Mouse (Mus musculus): Measurements from ENCODE around the gene Gja5. TPM values are rescaled to one million over a fixed set of nuclear protein-coding genes. Genes with fewer than 3 reads are reported as not detected.
A peak's percentile ranks its signal among the peaks of the same experiment; 100 is the strongest.
"Not testable (repeated sequence)": the region's sequence is repeated elsewhere in the genome, so short reads cannot be mapped to it uniquely, and the experiment has no call there.

Gene Gja5
- polyA plus RNA-seq, 1 experiment from 2014 or later: 2.2 TPM

DNA sequence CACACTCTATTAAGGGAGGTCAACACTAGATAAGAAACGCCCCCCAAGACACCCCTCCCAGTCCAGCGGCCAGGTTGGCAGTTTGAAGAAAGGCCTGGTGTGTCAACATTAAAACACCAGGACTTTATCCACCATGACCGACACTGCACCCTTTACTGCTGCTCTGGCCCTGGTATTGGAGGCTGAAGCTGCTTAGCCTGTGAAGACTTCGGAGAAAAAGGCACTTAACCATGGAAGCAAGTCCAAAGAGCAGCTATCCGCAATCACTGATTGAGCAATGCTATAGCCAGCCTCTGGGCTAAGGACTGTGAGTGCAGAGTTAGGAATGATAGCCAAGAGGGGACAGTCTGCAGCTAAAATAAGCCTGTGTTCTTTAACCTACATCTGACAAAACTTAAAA lies 167.9 kb downstream of the Gja5 start:
- H3K36me3 ChIP-seq (replicated peaks); H3K4me2 ChIP-seq; ATAC-seq (ENCODE audit: insufficient read depth); H3K4me3 ChIP-seq (replicated peaks); H3K4me1 ChIP-seq (replicated peaks); H3K9ac ChIP-seq; H3K9me3 ChIP-seq (replicated peaks); H3K27me3 ChIP-seq; H3K27ac ChIP-seq (replicated peaks): not testable (repeated sequence)
- WGBS (ENCODE audit: insufficient replicate concordance): 54% methylated on average over 5 of the region's 5 CpGs

- not testable (repeated sequence) for H3K9ac ChIP-seq; H3K4me2 ChIP-seq; ATAC-seq (ENCODE audit: insufficient read depth); H3K4me1 ChIP-seq (replicated peaks); H3K27me3 ChIP-seq; H3K9me3 ChIP-seq (replicated peaks); H3K4me3 ChIP-seq (replicated peaks); H3K27ac ChIP-seq (replicated peaks); H3K36me3 ChIP-seq (replicated peaks)
- WGBS (ENCODE audit: insufficient replicate concordance): 22% methylated on average over 2 of the region's 11 CpGs
Measured at GRCm38 (mm10) chr3:97075744-97076350, 171.4 kb downstream of the Gja5 start.

DNA sequence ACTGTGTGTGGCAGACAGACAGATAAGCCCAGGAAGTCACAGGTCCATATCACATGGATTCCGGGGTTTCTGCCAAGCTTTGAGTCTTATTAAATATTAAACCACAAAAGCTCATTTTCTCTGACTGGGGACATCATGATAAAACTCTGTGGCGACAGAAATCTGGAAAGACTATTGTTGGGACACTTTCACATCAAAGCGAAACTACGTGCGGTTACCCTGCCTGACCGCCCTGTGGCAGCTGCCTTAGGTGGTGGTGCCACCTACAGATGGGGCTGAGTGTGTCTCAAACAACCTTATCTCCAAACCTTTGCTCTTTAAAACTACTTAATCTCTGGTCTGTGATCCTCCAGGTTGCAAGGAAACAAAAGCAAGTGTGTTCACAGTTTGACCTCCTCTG lies 171.9 kb downstream of the Gja5 start:
- no peak for ATAC-seq (ENCODE audit: insufficient read depth)
- no peaks in the 10 kb centered on the region for H3K9me3 ChIP-seq (replicated peaks)
- H3K4me1 ChIP-seq (replicated peaks): no peaks in the 10 kb centered on the region
- no peaks in the 10 kb centered on the region for H3K27me3 ChIP-seq
- H3K27ac ChIP-seq (replicated peaks): no peak overlapping the region
- peak overlapping the region; percentile 30; the same call in 1 of the 2 replicates for H3K4me3 ChIP-seq (replicated peaks)
- peak overlapping the region; percentile 38; the same call in 1 of the 2 replicates for H3K4me2 ChIP-seq
- no peak overlapping the region for H3K9ac ChIP-seq
- 22% methylated on average over 6 of the region's 6 CpGs for WGBS (ENCODE audit: insufficient replicate concordance)
- no peaks in the 10 kb centered on the region for H3K36me3 ChIP-seq (replicated peaks)

DNA sequence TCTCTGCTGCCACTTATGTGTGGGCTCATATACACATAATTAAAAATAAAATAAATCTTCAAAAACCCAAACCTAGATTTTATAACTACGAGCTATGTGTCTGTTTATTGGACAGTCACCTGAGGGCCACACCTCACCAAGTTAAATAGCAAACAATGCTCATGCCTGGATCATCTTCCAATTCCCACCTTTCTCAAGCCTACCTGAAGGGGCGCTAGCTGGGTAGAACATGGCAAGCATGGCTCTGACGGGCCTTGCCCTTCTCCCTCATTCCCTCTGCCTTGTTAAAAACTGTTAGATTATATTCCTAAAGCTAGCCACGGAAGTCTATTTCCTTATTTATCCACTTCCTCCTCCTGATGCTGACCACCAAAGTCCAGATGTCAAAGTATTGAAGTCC lies 173.9 kb downstream of the Gja5 start:
- H3K4me2 ChIP-seq: no peak overlapping the region
- H3K27ac ChIP-seq (replicated peaks): no peak overlapping the region
- no peaks in the 10 kb centered on the region for H3K4me1 ChIP-seq (replicated peaks)
- ATAC-seq (ENCODE audit: insufficient read depth): no peak
- H3K9ac ChIP-seq: no peak overlapping the region
- H3K9me3 ChIP-seq (replicated peaks): no peaks in the 10 kb centered on the region
- H3K36me3 ChIP-seq (replicated peaks): no peaks in the 10 kb centered on the region
- H3K27me3 ChIP-seq: no peaks in the 10 kb centered on the region
- 29% methylated on average over 4 of the region's 4 CpGs for WGBS (ENCODE audit: insufficient replicate concordance)
- H3K4me3 ChIP-seq (replicated peaks): no peak overlapping the region

DNA sequence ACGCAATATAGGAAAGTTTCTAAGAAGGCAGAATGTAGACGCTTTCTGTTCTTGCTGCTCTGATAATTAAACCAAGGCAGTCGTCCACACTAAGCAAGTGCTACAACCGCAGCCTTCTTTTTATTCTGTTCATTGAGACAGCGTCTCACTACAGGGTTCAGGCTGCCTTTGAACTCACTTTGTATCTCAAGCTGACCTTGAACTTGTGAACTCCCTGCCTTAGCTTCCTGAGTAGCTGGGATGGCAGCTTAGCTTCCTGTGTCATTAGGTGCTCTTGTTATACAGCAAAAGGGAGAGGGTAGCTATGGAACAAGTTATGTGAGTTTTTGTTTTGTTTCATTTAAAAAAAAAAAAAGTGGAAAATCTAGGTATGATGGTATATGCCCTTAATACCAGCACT lies 177.7 kb downstream of the Gja5 start:
- Histone ChIP-seq H3K36me3 (replicated peaks) (no peaks in the 10 kb centered on the region), H3K4me3 (replicated peaks) (no peak overlapping the region), H3K27me3 (no peaks in the 10 kb centered on the region), H3K4me1 (replicated peaks) (no peaks in the 10 kb centered on the region), H3K4me2 (no peak overlapping the region), H3K27ac (replicated peaks) (no peak overlapping the region), H3K9ac (no peak overlapping the region), H3K9me3 (replicated peaks) (no peaks in the 10 kb centered on the region)
- ATAC-seq (ENCODE audit: insufficient read depth): no peak
- WGBS (ENCODE audit: insufficient replicate concordance): 61% methylated on average over 5 of the region's 5 CpGs

GRCm38 (mm10) chr3:97087326-97087725 lies 182.8 kb downstream of the Gja5 start:
- Histone ChIP-seq H3K27me3 (no peaks in the 10 kb centered on the region), H3K27ac (replicated peaks) (no peak overlapping the region), H3K4me1 (replicated peaks) (no peaks in the 10 kb centered on the region), H3K4me3 (replicated peaks) (no peak overlapping the region), H3K9me3 (replicated peaks) (no peaks in the 10 kb centered on the region), H3K36me3 (replicated peaks) (no peaks in the 10 kb centered on the region), H3K9ac (no peak overlapping the region), H3K4me2 (no peak overlapping the region)
- 48% methylated on average over 4 of the region's 4 CpGs for WGBS (ENCODE audit: insufficient replicate concordance)
- ATAC-seq (ENCODE audit: insufficient read depth): no peak

DNA sequence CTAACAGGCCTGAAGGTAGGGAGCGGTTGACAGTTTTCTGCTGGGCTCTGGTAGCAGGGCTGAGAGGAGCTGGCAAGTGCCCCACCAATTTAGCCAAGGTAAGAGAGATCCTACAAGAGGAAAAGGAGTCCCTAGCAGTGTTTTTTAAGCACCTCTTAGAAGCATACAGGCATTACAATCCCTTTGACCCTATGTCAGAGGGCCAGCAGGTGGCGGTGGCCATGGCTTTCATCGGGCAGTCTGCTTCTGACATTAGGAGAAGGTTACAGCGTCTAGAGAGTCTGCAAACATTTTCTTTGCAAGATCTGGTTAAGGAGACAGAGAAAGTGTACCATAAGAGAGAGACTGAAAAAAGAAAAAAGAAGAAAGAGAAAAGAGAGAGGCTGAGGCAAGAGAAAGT lies 183.8 kb downstream of the Gja5 start:
- not testable (repeated sequence) for H3K9ac ChIP-seq; H3K4me3 ChIP-seq (replicated peaks); H3K4me2 ChIP-seq; H3K4me1 ChIP-seq (replicated peaks); H3K9me3 ChIP-seq (replicated peaks); H3K27me3 ChIP-seq; H3K36me3 ChIP-seq (replicated peaks); ATAC-seq (ENCODE audit: insufficient read depth); H3K27ac ChIP-seq (replicated peaks)
- WGBS (ENCODE audit: insufficient replicate concordance): 70% methylated on average over 4 of the region's 4 CpGs

DNA sequence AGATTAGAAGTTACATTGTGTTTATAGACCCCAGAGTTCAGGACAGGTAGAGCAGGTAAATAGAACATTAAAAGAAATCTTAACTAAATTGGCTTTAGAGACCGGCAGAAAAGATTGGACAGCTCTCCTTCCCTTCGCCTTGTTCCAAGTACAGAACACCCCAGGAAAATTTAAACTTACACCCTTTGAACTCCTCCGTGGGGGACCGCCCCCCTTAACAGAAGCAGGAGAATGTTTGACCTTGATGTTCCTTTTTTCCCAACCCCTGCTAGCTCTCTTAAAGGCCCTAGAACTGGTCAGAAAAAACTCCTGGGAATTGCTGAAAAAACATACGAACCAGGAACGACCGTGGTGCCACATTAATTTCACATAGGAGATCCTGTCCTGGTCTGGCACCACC lies 187.5 kb downstream of the Gja5 start:
- not testable (repeated sequence) for H3K4me2 ChIP-seq; H3K4me3 ChIP-seq (replicated peaks); H3K27me3 ChIP-seq; H3K27ac ChIP-seq (replicated peaks); H3K4me1 ChIP-seq (replicated peaks); H3K36me3 ChIP-seq (replicated peaks); ATAC-seq (ENCODE audit: insufficient read depth); H3K9ac ChIP-seq; H3K9me3 ChIP-seq (replicated peaks)
- WGBS (ENCODE audit: insufficient replicate concordance): 77% methylated on average over 7 of the region's 7 CpGs

GRCm38 (mm10) chr3:97096664-97097063 lies 192.2 kb downstream of the Gja5 start:
- H3K36me3 ChIP-seq (replicated peaks); H3K9me3 ChIP-seq (replicated peaks); H3K27ac ChIP-seq (replicated peaks); H3K27me3 ChIP-seq; H3K4me2 ChIP-seq; ATAC-seq (ENCODE audit: insufficient read depth); H3K9ac ChIP-seq; H3K4me1 ChIP-seq (replicated peaks); H3K4me3 ChIP-seq (replicated peaks): not testable (repeated sequence)
- 59% methylated on average over 4 of the region's 4 CpGs for WGBS (ENCODE audit: insufficient replicate concordance)

- H3K9ac ChIP-seq: no peak overlapping the region
- no peak for ATAC-seq (ENCODE audit: insufficient read depth)
- H3K36me3 ChIP-seq (replicated peaks): no peaks in the 10 kb centered on the region
- H3K27ac ChIP-seq (replicated peaks): no peak overlapping the region
- no peak overlapping the region for H3K4me2 ChIP-seq
- H3K27me3 ChIP-seq: no peaks in the 10 kb centered on the region
- H3K9me3 ChIP-seq (replicated peaks): no peaks in the 10 kb centered on the region
- H3K4me3 ChIP-seq (replicated peaks): no peak overlapping the region
- no peaks in the 10 kb centered on the region for H3K4me1 ChIP-seq (replicated peaks)
- WGBS (ENCODE audit: insufficient replicate concordance): 56% methylated on average over 10 of the region's 10 CpGs
Measured at GRCm38 (mm10) chr3:97100784-97101641, 196.5 kb downstream of the Gja5 start.

- H3K4me1 ChIP-seq (replicated peaks); H3K36me3 ChIP-seq (replicated peaks); H3K27ac ChIP-seq (replicated peaks); ATAC-seq (ENCODE audit: insufficient read depth); H3K9ac ChIP-seq; H3K4me3 ChIP-seq (replicated peaks); H3K4me2 ChIP-seq; H3K9me3 ChIP-seq (replicated peaks); H3K27me3 ChIP-seq: not testable (repeated sequence)
- WGBS (ENCODE audit: insufficient replicate concordance): 62% methylated on average over 5 of the region's 5 CpGs
Measured at GRCm38 (mm10) chr3:97103946-97104345, 199.5 kb downstream of the Gja5 start.
